Mouse (Mus musculus) 416B (cell line): ENCODE measurements at regions not wholly inside any gene's neighbourhood (a gene's known extent, or its start where the extent isn't known, plus 50 kb on each side); places are given as distances from the start of the nearest gene placed in this dataset.

ENCODE experiments used
- DNase-seq: peaks from one replicate; pipeline ENCODE4 v3.0.0; 2011; ENCODE audit warnings: low read depth

DNA sequence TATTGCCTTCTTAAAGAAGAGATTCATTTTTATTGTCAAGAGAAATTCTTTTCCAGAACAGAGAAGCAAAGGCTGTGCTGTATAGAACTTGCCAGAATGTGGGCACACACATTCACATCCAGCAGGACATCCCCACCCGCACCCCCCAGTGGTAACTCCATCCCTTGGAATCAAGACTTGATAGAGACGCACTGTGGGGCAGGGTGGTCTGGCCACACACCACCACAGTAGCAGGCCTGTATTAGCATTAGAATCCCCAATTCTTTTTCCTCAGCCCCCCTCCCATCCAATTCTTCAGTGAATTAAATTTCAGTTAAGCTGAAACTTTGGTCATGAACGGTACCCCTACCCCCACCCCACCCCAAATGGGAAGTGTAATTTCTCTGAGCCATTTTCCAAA lies 92.5 kb upstream of the Dio3 start:
- DNase-seq = no peak

DNA sequence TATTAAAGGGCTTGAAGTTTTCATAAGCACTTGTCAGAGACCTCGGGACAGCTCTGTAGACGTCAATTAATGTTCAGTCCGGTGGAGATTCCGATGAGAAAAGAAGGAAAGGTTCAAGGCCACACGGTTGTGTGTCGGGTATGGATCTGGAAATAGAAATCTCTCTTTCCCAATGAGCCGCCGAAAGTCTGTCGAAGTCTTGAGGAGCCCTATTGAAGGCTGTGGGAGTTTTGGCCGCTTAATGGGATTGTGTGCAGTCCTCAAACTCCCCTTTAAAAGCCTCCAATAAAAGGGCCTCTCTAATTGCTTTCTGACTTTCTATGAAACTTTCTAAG lies 92.0 kb upstream of the Dio3 start:
- no peak for DNase-seq

DNA sequence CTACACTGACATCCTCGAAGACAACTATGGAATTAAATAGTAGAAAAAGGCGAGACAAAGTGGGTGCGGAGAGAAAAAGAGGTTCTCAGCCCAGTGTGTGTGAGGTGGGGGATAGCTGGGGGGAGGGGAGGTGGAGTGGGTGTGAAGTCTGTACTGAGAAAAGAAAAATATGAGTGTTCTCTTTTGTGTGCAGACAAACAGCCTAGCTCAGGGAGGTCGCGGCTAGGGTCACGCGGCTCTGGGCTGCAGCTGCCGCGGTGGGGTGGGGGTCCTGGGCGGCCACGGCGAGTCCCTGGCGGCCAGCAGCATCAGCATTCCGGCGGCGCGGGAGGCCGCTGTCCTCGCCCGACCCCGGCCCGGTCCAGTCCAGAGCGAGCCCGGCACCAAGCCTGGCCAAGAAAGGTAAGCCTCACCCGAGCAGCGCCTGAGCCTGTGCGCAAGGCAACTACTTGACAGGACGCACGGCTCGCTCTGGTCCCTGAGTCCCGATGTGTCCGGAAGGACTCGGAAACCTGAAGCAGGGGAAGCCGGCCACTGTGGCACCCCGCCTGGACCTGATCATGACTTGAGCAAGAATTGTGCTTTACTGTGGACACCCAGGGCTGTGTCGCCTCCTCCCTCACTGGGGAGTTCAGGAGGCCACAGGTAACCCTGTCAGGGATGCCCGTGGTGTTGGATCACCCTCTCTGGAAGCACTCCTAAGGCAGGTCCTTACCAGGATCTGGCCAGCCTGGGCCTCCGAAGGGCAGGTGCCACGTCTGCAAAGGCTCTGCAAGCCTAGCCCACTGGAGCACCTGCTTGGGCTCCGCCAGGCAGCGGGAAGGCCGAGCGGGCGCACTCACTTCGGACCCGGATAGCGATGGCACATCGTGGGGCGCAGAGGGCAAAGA lies 91.4 kb upstream of the Dio3 start:
- DNase-seq = no peak

DNA sequence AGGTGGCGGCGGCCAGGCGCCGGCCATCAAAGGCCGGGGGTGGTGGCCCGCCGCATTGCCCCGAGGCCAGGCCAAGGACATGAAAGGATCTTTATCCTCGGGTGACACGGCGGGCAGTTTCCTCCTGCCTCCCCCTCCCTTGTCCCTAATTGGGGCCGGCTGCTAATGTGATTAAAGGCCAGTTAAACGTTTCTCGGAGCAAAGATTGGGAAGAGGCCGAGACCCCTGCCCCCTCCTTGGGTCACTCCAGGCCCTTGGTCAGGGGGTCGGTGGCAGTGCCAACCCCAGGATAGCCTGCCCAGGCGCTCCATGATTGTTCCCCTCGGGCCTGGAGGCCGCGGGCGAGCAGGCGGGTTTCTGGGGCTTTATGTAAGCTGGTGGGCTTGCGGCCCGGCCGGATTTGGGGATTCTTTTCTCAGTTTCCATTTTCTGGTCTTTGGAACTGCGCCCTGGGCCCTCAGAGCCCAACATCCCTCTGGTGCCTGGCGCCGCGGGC lies 90.7 kb upstream of the Dio3 start:
- DNase-seq = no peak

DNA sequence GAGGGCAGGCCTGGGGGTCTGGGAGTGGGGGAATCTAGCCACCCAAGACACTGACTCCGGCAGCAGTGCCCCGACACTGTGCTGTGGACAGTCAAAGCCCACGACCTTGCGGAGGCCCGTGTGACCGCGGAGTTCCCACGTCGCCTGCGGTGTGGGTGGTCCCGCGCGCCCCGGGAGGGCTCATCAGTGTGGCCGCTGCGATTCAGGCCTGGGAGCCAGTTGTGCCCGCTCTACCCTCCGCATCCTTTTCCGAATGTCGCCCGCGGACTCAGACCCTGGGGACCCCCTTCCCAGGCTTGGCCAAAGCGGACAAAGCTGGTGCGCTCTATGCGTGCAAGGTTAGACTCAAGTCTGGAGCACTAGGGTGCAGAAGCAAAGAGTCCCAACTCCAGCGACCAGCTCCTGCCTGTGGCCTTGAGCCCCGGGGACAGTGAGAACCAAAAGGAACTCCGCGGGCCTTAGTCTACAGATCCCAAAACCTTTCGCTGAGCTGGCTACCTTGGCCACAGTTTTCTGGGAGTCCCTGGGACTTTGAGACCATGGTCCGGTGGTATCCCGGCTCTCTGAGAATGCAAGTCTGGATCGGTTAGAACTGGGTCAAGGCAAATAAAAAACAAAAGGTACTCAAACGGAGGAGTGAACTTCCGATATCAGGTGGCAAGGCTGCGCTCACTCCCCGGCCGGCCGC lies 90.1 kb upstream of the Dio3 start:
- DNase-seq = no peak

DNA sequence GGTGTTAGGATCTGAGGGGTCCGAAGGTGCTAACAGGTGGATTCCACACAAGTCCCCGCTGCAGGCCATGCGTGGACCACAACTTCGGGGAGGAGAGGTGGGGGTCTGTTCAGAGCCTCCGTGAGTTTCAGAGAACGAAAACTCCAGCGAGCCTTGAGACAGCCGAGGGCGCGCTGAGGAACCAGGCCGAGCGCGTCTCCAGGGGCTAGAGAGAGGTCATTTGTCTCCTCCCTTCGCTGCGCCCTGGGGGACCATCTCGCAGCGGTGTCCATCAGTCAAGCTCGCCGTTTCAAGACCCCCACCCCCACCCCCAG lies 89.6 kb upstream of the Dio3 start:
- DNase-seq = no peak

DNA sequence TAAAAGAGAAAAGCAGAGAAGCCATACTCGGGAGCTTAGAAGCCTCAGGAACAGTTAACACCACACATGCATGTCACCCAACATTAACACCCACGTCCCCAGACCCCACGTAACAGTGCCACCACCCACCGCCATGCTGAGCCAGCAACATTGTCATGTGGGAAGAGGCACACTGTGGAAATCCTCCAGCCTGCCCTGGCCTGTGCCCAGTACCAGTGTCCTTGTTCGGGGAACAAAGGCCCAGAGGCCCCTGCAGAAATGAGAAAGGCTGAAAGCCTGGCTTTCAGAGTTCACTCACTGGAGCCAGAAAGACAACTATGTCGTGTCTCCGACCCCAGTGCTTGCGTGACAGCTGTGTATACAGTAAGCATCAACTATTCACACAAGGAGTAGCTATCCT lies 86.7 kb upstream of the Dio3 start:
- DNase-seq = no peak

DNA sequence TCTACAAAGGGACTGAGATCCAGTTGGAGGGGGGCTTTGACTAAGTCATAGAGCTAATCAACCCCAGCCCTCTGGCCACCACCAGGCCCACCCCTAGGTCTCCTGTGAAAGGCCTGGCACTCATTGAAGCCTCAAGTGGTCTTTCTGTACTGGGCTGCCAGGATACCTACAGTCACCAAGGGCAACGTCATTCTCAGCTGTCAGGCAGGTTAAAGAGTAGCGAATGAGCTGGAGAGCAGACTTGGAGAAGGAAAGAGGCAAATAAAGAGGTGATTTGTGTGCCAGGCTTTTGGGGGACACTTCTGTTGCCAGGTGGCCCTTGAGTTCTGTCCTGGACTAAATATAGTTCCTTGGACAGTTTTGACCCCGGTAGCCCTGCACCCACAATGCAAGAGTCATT lies 81.5 kb upstream of the Dio3 start:
- DNase-seq = no peak

DNA sequence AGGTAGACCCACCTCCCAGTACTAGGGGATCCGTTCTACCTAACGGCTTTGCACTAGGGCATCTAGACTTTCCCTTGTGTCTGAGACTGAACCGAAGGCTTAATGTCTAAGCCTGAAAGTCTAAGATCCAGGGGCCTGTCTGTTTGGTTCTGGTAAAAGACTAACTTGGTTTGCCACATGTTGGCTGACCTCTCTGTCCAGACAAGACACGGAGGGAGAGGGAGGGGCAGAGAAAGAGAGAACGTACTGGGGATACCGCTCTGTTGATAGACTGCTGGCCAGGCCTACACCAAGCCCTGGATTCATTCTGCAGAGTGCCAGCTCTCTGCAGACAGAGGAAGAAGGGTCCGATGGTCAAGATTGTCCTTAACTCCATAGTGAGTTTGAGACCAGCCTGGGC lies 78.4 kb upstream of the Dio3 start:
- DNase-seq = no peak

DNA sequence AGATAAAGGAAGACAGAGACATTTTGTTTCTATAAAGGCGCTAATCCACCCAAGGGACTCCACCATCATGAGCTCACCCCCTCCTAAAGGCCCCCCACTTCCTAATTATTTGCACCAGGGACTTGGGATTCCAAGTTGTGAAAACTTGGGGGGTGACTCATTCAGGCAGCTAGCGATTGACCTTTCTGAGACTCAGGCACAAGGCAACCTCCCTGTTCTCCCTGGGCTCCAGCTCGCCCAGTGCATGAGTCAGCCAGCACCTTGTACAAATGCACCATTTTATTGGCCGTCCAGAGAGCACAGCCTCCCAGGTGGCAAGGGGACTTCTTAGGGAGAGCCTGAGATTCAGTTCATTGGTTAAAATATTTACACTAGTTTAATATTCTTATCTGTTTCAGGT lies 78.0 kb upstream of the Dio3 start:
- DNase-seq = no peak

DNA sequence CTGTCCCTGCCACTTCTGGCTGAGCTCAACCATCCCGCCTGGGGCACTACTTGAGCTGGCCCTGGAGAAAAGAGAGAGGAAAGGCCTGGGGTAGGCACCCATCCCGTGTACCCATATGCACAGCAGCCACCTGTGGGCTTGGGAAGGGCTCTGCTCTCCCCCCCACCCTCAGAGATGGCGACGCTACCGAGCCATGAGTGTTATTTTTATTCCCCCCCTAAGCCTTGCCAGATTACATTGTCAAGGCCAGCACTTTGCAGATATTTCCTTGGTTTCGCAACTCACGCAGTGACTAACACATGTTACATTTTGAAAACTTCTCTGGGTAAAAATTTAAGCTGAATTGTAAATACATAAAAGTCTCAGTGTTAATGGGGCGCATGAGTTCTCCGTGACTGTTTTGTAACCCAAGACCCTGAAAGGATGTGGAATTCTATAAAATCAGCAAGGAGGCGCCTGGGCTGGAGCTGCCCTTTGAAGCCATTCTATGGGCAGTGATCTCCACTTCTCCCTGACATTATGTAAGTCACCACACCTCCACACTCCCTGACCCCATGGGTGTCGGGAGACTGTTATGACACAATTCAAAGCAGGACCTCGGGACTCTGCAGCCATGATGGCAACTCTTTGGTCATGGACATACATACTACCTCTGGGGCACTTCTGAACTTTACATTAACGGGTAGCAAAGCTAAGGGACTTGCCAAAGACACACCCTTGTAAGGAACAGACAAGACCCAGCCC lies 75.4 kb upstream of the Dio3 start:
- DNase-seq = peak; percentile 36

DNA sequence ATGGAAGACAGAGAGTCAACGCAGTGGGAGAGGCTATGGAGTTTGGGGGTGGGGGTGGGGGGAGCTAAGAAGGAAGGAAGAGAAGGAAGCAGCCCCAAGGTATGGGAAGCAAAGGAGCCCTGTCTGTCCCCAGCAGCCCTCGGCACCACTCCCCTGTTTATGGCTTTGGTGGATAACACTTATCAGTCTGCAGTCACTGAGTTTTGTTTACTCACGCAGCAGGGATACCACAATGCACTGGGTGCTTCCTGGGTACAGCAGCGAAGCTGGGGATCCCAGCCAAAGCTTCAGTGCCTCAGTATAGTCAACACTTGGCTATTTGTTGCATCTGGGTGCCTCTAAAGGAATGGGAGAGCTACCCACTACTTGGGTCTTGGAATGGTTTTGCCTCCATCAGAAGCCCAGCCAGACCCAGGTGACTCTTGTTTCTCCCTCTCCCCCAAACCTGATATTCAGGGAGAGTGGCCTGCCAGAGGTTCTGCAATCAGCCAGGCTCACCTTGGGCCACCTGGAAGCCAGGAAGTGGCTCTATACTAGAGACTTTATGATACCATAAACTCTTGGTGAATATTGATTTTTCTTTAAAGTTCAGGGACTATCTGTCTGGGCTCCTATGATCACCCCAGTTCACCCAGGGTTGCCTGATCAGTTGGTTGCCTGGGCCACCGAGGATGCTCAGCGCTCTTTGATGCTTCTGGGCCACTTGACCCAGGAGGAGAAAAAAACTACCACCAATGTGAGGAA lies 74.5 kb upstream of the Dio3 start:
- no peak for DNase-seq

DNA sequence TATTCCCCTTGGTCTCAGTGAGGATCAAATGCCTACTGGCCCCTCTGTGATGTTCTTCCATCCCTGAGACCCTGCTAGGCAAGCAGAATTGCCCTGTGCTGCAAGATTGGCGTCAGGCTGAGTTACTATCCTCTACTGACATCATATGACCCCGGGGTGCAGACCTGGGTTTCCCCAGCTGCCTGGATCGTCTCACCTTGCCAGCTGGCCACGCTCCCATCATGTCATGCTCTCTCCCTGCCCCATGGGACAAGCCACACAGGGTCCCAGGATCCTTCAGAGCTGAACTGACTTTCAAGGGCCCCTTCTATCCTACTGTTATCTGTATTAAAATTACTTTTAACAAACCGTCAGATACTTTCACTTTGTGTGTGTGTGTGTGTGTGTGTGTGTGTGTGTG lies 72.6 kb upstream of the Dio3 start:
- DNase-seq = no peak

DNA sequence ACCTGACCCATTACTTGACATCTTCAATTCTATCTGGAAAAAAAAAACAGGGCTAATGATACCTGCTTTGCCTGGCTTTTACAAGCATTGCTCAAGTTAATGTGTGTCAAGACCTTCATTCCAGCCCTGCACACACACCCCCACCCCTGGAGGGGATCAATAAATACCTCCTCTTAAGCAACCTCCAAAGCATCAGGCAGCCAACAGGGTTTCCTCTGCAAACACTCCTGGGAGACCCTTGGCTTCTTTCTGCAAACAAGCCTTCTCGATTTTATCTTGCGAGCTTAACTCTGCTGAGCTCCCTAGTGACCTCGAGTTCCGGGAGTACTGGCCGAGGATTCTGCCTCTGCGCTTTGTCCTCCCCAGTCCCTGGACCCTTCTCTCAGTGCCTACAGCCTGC lies 72.1 kb upstream of the Dio3 start:
- no peak for DNase-seq

DNA sequence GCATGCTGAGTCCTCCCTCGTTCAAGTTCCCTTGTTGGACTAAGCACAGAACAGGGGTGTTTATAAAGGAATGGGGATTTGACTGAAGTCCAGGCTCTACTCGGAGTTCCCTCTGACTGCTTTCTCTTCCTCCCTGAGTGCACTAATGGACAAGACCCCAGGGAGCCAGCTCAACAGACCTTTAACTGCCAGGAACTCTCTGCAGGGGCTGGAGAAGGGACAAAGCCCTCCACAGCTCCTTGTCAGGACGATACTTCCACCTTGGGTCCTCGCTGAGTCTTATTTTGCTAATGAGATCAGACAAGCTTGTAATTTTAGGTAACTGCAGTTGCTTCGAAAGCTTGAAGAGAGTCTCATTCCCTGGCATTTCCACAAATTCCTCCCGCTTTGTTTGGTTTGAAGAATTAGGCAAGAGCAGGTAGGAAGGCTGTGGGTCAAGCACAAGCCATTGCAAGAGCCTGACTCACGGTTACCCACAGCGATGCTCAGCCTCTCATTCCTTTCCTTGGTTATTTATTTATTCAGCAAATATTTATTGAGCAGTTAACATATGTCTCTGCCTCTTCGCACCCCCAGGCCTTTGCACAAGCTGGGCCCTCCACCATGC lies 71.5 kb upstream of the Dio3 start:
- no peak for DNase-seq

DNA sequence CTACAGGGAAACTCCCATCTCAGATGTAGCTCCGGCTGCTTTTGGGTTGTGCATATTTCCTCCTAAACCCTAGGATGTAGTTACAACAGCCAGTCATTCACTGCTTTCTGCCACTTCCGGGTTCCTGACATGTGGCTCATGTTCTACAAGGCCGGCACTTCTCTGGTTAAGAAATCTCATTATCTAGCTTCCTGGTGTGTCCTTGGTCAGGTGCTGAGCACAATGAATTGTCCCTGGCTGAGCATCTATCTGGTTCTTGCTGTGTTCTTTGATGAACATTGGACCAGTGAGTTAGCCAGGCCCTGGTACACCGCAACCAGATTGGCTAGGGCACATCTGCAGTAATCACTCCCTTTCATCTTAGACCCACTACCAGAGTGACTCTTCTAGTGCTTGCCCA lies 66.2 kb upstream of the Dio3 start:
- no peak for DNase-seq

DNA sequence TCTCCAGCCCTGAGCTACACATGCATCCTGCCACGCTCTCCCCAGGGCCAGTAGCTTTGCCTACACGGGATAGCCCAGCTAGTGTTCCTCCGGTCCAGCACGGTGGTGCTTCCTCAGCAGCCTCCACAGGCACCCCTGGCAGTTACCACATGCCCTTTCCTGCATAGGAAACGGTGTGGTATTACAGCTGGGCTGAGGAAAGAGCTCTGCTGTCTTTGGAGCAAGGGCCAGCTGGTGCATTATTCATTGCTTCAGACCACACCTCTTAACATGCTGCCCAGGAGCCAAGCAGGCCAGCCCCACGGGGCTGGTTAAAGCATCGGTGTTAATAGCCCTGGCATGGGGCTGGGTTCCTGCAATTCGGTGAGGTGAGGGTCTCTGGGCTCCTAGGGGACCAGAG lies 64.0 kb upstream of the Dio3 start:
- DNase-seq = peak; percentile 2

DNA sequence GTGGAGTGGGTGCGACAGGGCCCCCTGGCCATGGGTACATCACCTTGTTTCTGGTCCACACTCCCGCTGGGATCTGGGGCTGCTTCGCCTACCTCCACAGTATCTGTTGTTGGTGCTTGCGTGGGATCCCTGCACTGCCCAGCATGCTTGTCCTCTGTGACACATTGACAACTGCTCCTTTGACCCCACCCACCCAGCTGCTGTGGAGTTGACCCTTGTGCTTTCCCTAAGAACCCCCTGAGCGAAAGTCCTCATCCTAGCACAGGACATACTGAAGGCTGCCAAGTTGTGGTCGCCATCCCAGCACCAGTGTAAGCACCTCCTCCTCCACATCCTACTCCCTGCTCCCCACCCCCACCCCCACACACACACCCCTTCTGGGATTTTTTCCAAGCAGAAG lies 63.6 kb upstream of the Dio3 start:
- no peak for DNase-seq

DNA sequence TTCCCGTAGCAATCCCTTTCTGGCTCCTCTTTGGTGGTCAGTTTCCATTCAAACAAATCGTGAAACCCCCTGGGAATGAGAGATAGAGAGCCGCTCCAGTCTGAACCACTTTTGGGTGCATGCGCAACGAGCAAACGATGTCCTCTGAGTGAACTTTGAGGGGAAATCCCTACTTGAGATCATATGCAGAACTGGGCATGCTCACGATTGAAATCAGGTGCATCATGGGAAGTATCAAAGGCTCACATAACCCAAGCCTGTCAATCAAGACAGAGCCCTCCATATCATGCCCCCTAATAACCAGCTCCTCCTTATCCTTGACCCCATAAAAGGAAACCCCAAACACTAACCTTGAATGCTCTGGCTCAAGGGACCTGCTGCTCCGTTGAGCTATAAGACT lies 59.1 kb upstream of the Dio3 start:
- no peak for DNase-seq

DNA sequence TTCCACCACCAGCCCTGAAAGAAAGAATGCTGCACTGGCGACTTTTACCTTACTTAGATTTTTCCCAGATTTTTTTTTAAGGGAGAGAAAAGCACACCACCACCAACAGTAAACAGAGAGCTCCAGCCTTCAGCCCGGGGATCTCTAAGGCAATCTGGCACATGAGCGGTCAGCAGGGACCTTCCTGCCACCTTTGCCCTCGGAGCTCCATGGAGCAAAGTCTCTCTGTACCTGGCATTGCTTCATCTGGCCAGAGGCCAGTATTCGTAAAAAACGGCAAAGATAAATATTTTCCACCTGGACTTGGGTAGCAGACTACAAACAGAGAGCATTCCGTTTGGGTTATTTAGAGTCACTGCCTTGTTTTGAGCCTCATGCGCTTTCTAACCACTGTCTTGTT lies 58.4 kb upstream of the Dio3 start:
- DNase-seq = no peak

DNA sequence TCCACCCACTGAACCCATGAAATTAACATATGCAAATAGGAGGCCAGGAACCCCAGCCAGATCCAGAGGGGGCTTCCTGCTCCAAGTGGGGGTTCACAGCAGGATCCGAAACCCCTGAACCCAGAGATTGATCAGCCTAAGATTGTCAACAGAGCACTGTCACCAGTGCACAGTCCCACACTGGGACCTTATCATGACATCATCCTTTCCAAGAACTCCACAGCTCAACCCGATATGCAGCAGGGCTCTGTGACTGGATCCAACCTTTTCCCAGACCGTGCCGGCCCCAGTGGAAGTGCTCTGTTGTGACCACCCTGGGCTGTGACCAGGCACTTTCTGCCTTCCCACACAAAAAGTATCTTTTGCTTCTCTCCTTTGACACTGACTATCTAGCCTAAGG lies 57.7 kb upstream of the Dio3 start:
- DNase-seq = no peak

DNA sequence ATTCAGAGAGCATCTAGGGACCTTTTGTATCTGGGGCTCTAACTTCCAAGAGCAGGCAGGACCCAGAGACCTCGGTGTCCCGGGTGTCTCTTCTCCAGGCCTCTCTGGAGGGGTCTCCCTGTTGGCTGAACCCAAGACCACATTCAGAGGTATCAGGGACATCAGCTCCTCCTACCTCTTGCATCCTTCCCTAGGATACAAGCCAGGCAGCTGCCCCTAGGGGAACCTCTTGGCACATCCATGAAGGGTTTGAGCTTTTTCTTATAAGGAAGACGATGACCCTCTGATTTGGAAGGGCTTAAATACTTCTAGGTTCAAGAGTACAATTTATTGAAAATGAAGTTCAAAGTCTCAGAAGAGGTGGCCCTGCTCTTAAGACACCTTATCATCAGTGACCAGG lies 57.2 kb upstream of the Dio3 start:
- no peak for DNase-seq
